ENCODE assay signal across 25 mouse cellular contexts in genomic region chr12:35966768-35967141, GRCm38 (mm10). TPM values are rescaled to one million over a fixed set of nuclear protein-coding genes. Genes with fewer than 3 reads are reported as not detected.
A peak's percentile ranks its signal among the peaks of the same experiment; 100 is the strongest.
DNase-seq lines count a peak whose midpoint lies in the region; ATAC-seq and TF ChIP-seq lines count a peak whose summit lies in the region.
"Had no signal": no experiment of that assay in that cellular context is flagged by ENCODE, and none has a peak within 500 bp of the region (broad histone marks: within the 10 kb centered on the region; RNA-seq: fewer than 3 reads in every experiment).

No protein-coding gene starts in this region.

- H3K27me3 ChIP-seq in liver, embryonic 12.5 days (replicated peaks), result no peaks in the 10 kb centered on the region
- H3K27me3 ChIP-seq in liver, embryonic 11.5 days (replicated peaks; ENCODE audit: control insufficient read depth, insufficient read depth, low read length), result no peaks in the 10 kb centered on the region
- H3K27me3 ChIP-seq in small intestine, adult 2 months (ENCODE audit: control insufficient read depth, insufficient read depth, low read length), result no peaks in the 10 kb centered on the region
- H3K27me3 ChIP-seq in stomach, postnatal 0 days (ENCODE audit: control insufficient read depth, insufficient read depth, low read length), result no peaks in the 10 kb centered on the region
- H3K27me3 ChIP-seq: embryonic facial prominence, embryonic 12.5 days; forebrain, embryonic 12.5 days; heart, embryonic 15.5 days had no signal

- H3K27ac ChIP-seq in liver, embryonic 12.5 days, result no peak overlapping the region
- no peak overlapping the region for H3K27ac ChIP-seq in liver, embryonic 11.5 days (ENCODE audit: low read depth, low read length)
- H3K27ac ChIP-seq in small intestine, adult 2 months (ENCODE audit: insufficient read depth, low read depth, low read length), result peak overlapping the region; percentile 41
- H3K27ac ChIP-seq in stomach, postnatal 0 days (replicated peaks), result peak overlapping the region; percentile 69
- H3K27ac ChIP-seq: embryonic facial prominence, embryonic 12.5 days; forebrain, embryonic 12.5 days; heart, adult 2 months; heart, embryonic 15.5 days; hindbrain, embryonic 10.5 days; hindbrain, embryonic 14.5 days had no signal

- no peak for DNase-seq in liver, embryonic 11.5 days (ENCODE audit: low spot score)
- DNase-seq in induced T-regulatory cell, adult 2 months (ENCODE audit: low read depth), result peak; percentile 11
- DNase-seq in stomach, postnatal 0 days (ENCODE audit: low spot score), result no peak
- DNase-seq in layer of hippocampus, postnatal 14 days (ENCODE audit: low spot score in 2 of 2), result no peak
- DNase-seq in thymus, postnatal 0 days (ENCODE audit: low spot score), result no peak
- DNase-seq: adrenal gland, adult 8-10 months; adrenal gland, postnatal 36 days; cerebellum, adult 11 months; cerebellum, adult 8-10 months; cerebellum, postnatal 14 days; embryo, embryonic 11 days; gastrocnemius, postnatal 14 days; heart, adult 2 months had no signal

- no peak for ATAC-seq in liver, embryonic 12.5 days
- no peak for ATAC-seq in liver, embryonic 11.5 days (replicated peaks; ENCODE audit: low FRiP score)
- ATAC-seq in stomach, postnatal 0 days (ENCODE audit: low FRiP score, low TSS enrichment), result no peak
- ATAC-seq: forebrain, embryonic 16.5 days had no signal

- TF ChIP-seq POLR2A in small intestine, adult 2 months (IDR thresholded peaks at IDR 0.05; ENCODE audit: low read depth, low read length), result no peak

- no peaks in the 10 kb centered on the region for H3K36me3 ChIP-seq in liver, embryonic 12.5 days
- no peaks in the 10 kb centered on the region for H3K36me3 ChIP-seq in liver, embryonic 11.5 days (ENCODE audit: control insufficient read depth, insufficient read depth, low read length)
- H3K36me3 ChIP-seq in small intestine, adult 2 months (ENCODE audit: control insufficient read depth, insufficient read depth, low read length), result no peaks in the 10 kb centered on the region
- no peaks in the 10 kb centered on the region for H3K36me3 ChIP-seq in stomach, postnatal 0 days (ENCODE audit: control insufficient read depth, insufficient read depth, low read length)
- H3K36me3 ChIP-seq: embryonic facial prominence, embryonic 12.5 days; forebrain, embryonic 12.5 days; heart, embryonic 15.5 days; hindbrain, embryonic 10.5 days had no signal

- no peak overlapping the region for H3K4me3 ChIP-seq in liver, embryonic 12.5 days
- H3K4me3 ChIP-seq in liver, embryonic 11.5 days (ENCODE audit: low read depth, low read length), result no peak overlapping the region
- H3K4me3 ChIP-seq in small intestine, adult 2 months (ENCODE audit: low read depth, low read length), result no peak overlapping the region
- H3K4me3 ChIP-seq in stomach, postnatal 0 days (ENCODE audit: low read depth, low read length), result no peak overlapping the region
- H3K4me3 ChIP-seq: embryonic facial prominence, embryonic 12.5 days; forebrain, embryonic 12.5 days; heart, adult 2 months; heart, embryonic 15.5 days; hindbrain, embryonic 10.5 days had no signal

- H3K9me3 ChIP-seq in liver, embryonic 12.5 days (replicated peaks), result no peaks in the 10 kb centered on the region
- no peaks in the 10 kb centered on the region for H3K9me3 ChIP-seq in liver, embryonic 11.5 days (ENCODE audit: control insufficient read depth, low read length)
- H3K9me3 ChIP-seq in stomach, postnatal 0 days (ENCODE audit: control insufficient read depth, low read length), result no peaks in the 10 kb centered on the region
- H3K9me3 ChIP-seq: embryonic facial prominence, embryonic 12.5 days; forebrain, embryonic 12.5 days; heart, embryonic 15.5 days; hindbrain, embryonic 10.5 days had no signal

- no peak for TF ChIP-seq EP300 in stomach, postnatal 0 days (optimal IDR thresholded peaks at IDR 0.05)

- 55% methylated on average over 7 of the region's 7 CpGs for WGBS in liver, embryonic 12.5 days (ENCODE audit: insufficient replicate concordance)
- 68% methylated on average over 7 of the region's 7 CpGs for WGBS in liver, embryonic 11.5 days
- WGBS in small intestine, adult 2 months, result 25% methylated on average over 7 of the region's 7 CpGs
- 56% methylated on average over 7 of the region's 7 CpGs for WGBS in stomach, postnatal 0 days

- H3K4me1 ChIP-seq in liver, embryonic 12.5 days, result peaks cover 20% of the 10 kb centered on the region
- H3K4me1 ChIP-seq in liver, embryonic 11.5 days (replicated peaks; ENCODE audit: control insufficient read depth, insufficient read depth, low read length), result peaks cover 4% of the 10 kb centered on the region
- peaks cover 6% of the 10 kb centered on the region; the same call in 1 of the 2 replicates for H3K4me1 ChIP-seq in small intestine, adult 2 months (ENCODE audit: control insufficient read depth, insufficient read depth, insufficient read length, low read length)
- H3K4me1 ChIP-seq in stomach, postnatal 0 days (replicated peaks; ENCODE audit: control insufficient read depth, insufficient read depth), result no peaks in the 10 kb centered on the region
- H3K4me1 ChIP-seq: embryonic facial prominence, embryonic 12.5 days; forebrain, embryonic 12.5 days; heart, embryonic 15.5 days; hindbrain, embryonic 10.5 days had no signal

- H3K4me2 ChIP-seq in liver, embryonic 12.5 days, result peak overlapping the region; percentile 32
- H3K4me2 ChIP-seq in liver, embryonic 11.5 days, result no peak overlapping the region
- H3K4me2 ChIP-seq in stomach, postnatal 0 days (replicated peaks; ENCODE audit: low read depth), result no peak overlapping the region
- H3K4me2 ChIP-seq: embryonic facial prominence, embryonic 12.5 days; forebrain, embryonic 12.5 days; heart, embryonic 11.5 days; heart, embryonic 15.5 days; hindbrain, embryonic 14.5 days had no signal

- TF ChIP-seq CTCF in small intestine, adult 2 months (IDR thresholded peaks at IDR 0.05; ENCODE audit: extremely low read depth, insufficient read length, insufficient replicate concordance, low read depth, low read length), result no peak
- TF ChIP-seq CTCF in stomach, postnatal 0 days (IDR thresholded peaks at IDR 0.05; ENCODE audit: low read depth), result no peak

- H3K9ac ChIP-seq in liver, embryonic 12.5 days, result no peak overlapping the region
- H3K9ac ChIP-seq in liver, embryonic 11.5 days (ENCODE audit: low read depth, low read length), result no peak overlapping the region
- no peak overlapping the region for H3K9ac ChIP-seq in stomach, postnatal 0 days (ENCODE audit: low read length)
- H3K9ac ChIP-seq: embryonic facial prominence, embryonic 12.5 days; forebrain, embryonic 12.5 days; heart, embryonic 15.5 days; hindbrain, embryonic 14.5 days had no signal

RNA-seq across cellular contexts. Expression of gene Agr2, which starts 26.0 kb away (rescaled TPM):
- not detected in 2 replicates for polyA plus RNA-seq in liver, embryonic 12.5 days (2016; fragmentation: Nextera tagmentation; extraction: Ambion mirVana)
- 0.22 and 0.25 TPM in 2 replicates for polyA plus RNA-seq in liver, embryonic 11.5 days (2014; fragmentation: Nextera tagmentation; extraction: Ambion mirVana)
- polyA plus RNA-seq in small intestine, adult 2 months (2012; rRNA removed), result 251 and 276 TPM in 2 replicates
- polyA plus RNA-seq in stomach, postnatal 0 days (2015; fragmentation: Nextera tagmentation; extraction: Ambion mirVana), result 1,362 and 1,533 TPM in 2 replicates
- not detected for total RNA-seq in layer of hippocampus, postnatal 14 days (2021)
- 8.7 and 12.5 TPM in 2 replicates for polyA plus RNA-seq in thymus, postnatal 0 days (2015; fragmentation: Nextera tagmentation; extraction: Ambion mirVana)
- total RNA-seq: adrenal gland, adult 8-10 months; adrenal gland, postnatal 36 days; common myeloid progenitor, adult 5-6 weeks; ES-E14; gastrocnemius, postnatal 14 days; heart, adult 2 months; heart, postnatal 25 days had no signal
- polyA plus RNA-seq: forebrain, embryonic 16.5 days; hindbrain, embryonic 10.5 days; hindbrain, embryonic 14.5 days had no signal

RNA-seq across cellular contexts. Expression of gene Agr3, which starts 41.3 kb away (rescaled TPM):
- polyA plus RNA-seq in liver, embryonic 12.5 days (2016; fragmentation: Nextera tagmentation; extraction: Ambion mirVana), result not detected in 2 replicates
- polyA plus RNA-seq in liver, embryonic 11.5 days (2014; fragmentation: Nextera tagmentation; extraction: Ambion mirVana), result not detected in 2 replicates
- 0.62 and 0.95 TPM in 2 replicates for polyA plus RNA-seq in small intestine, adult 2 months (2012; rRNA removed)
- polyA plus RNA-seq in stomach, postnatal 0 days (2015; fragmentation: Nextera tagmentation; extraction: Ambion mirVana), result 0.97 and 1.2 TPM in 2 replicates
- total RNA-seq in layer of hippocampus, postnatal 14 days (2021), result not detected
- polyA plus RNA-seq in thymus, postnatal 0 days (2015; fragmentation: Nextera tagmentation; extraction: Ambion mirVana), result 0.39 TPM in 1 of 2 replicates, not detected in the other
- total RNA-seq: adrenal gland, adult 8-10 months; adrenal gland, postnatal 36 days; common myeloid progenitor, adult 5-6 weeks; ES-E14; gastrocnemius, postnatal 14 days; heart, adult 2 months; heart, postnatal 25 days had no signal
- polyA plus RNA-seq: forebrain, embryonic 16.5 days; heart, embryonic 11.5 days; heart, embryonic 15.5 days; hindbrain, embryonic 10.5 days had no signal

Comparison
In these comparisons a context has a peak if more than half of its experiments do, and no peak if none do; other contexts are left out.
1. H3K27ac ChIP-seq: peak in small intestine, adult 2 months (single experiment) and stomach, postnatal 0 days (single experiment); none in liver, embryonic 12.5 days (single experiment) and liver, embryonic 11.5 days (single experiment).
2. RNA of gene Agr2, which starts 26.0 kb away (polyA plus RNA-seq): 1,362 to 1,533 TPM in stomach, postnatal 0 days and 251 to 276 TPM in small intestine, adult 2 months; 8.7 to 12.5 TPM in thymus, postnatal 0 days, 0.22 to 0.25 TPM in liver, embryonic 11.5 days and not detected in liver, embryonic 12.5 days; every median in the first group is over 10 times any median in the second.